In genomic region chr5:66069470-66070144, GRCm38 (mm10) we compare ENCODE assay signal across 8 mouse cellular contexts.
DNase-seq lines count a peak whose midpoint lies in the region; ATAC-seq and TF ChIP-seq lines count a peak whose summit lies in the region.

No protein-coding gene starts in this region.

- no peaks in the 10 kb centered on the region; a peak in 1 of 4 replicates for H3K27me3 ChIP-seq in MEL (ENCODE audit: control insufficient read depth in 1 of 2, insufficient read depth in 2 of 2, low read length in 2 of 2)
- H3K27me3 ChIP-seq in embryonic facial prominence, embryonic 15.5 days = no peaks in the 10 kb centered on the region
- no peaks in the 10 kb centered on the region for H3K27me3 ChIP-seq in hindbrain, embryonic 11.5 days (ENCODE audit: control insufficient read depth, insufficient read depth, low read length)
- H3K27me3 ChIP-seq in limb, embryonic 14.5 days (ENCODE audit: control insufficient read depth, insufficient read depth, low read length) = no peaks in the 10 kb centered on the region
- peaks cover 5% of the 10 kb centered on the region; the same call in 1 of the 2 replicates for H3K27me3 ChIP-seq in midbrain, embryonic 13.5 days
- no peaks in the 10 kb centered on the region for H3K27me3 ChIP-seq in stomach, embryonic 15.5 days (replicated peaks)

- peak in 1 of 2 experiments; percentile 65; a peak in 3 of 4 replicates for TF ChIP-seq POLR2A in MEL (IDR thresholded peaks at IDR 0.05; ENCODE audit: control insufficient read depth in 1 of 2, insufficient read depth in 1 of 2, low read depth in 1 of 2, low read length in 2 of 2, poor library complexity in 1 of 2)
- no peak for TF ChIP-seq POLR2A in limb, embryonic 14.5 days (IDR thresholded peaks at IDR 0.05; ENCODE audit: borderline replicate concordance, extremely low read depth, insufficient read depth, insufficient read length)

- TF ChIP-seq EP300 in MEL (IDR thresholded peaks at IDR 0.05; ENCODE audit: low read depth in 1 of 2, low read length in 2 of 2) = no peak

- no peak for TF ChIP-seq RAD21 in MEL (IDR thresholded peaks at IDR 0.05; ENCODE audit: low read depth, low read length)

- DNase-seq in 3T3-L1 (ENCODE audit: low read depth, low spot score) = peak; percentile 66
- peak; percentile 92 for DNase-seq in MEL (ENCODE audit: low read depth, low spot score)
- DNase-seq in hindbrain, embryonic 11.5 days (ENCODE audit: low spot score) = peak; percentile 57
- DNase-seq in limb, embryonic 14.5 days (ENCODE audit: low spot score) = peak; percentile 69
- no peak for DNase-seq in layer of hippocampus, adult 18-20 months (ENCODE audit: low spot score in 2 of 2)

- peak overlapping the region; percentile 75 for H3K9ac ChIP-seq in MEL (ENCODE audit: control insufficient read depth, low read depth, low read length, poor library complexity, severe bottlenecking)
- H3K9ac ChIP-seq in embryonic facial prominence, embryonic 15.5 days = no peak overlapping the region
- peak overlapping the region; percentile 34 for H3K9ac ChIP-seq in hindbrain, embryonic 11.5 days (ENCODE audit: low read depth, low read length)
- H3K9ac ChIP-seq in limb, embryonic 14.5 days (ENCODE audit: low read depth, low read length, severe bottlenecking) = peak overlapping the region; percentile 49; the same call in 1 of the 2 replicates
- H3K9ac ChIP-seq in midbrain, embryonic 13.5 days (replicated peaks) = peak overlapping the region; percentile 29; the same call in 1 of the 2 replicates
- H3K9ac ChIP-seq in stomach, embryonic 15.5 days = no peak overlapping the region

- H3K4me2 ChIP-seq in embryonic facial prominence, embryonic 15.5 days (replicated peaks) = peak overlapping the region; percentile 83
- peak overlapping the region; percentile 54 for H3K4me2 ChIP-seq in hindbrain, embryonic 11.5 days (replicated peaks; ENCODE audit: low read depth, low read length)
- peak overlapping the region; percentile 74 for H3K4me2 ChIP-seq in limb, embryonic 14.5 days (replicated peaks; ENCODE audit: low read depth, low read length, severe bottlenecking)
- peak overlapping the region; percentile 63 for H3K4me2 ChIP-seq in midbrain, embryonic 13.5 days (replicated peaks)
- peak overlapping the region; percentile 85 for H3K4me2 ChIP-seq in stomach, embryonic 15.5 days

- peaks cover 7 to 22% of the 10 kb centered on the region in 2 experiments for H3K4me1 ChIP-seq in MEL (ENCODE audit: control insufficient read depth in 1 of 2, insufficient read depth in 2 of 2, low read length in 2 of 2)
- H3K4me1 ChIP-seq in embryonic facial prominence, embryonic 15.5 days = peaks cover 9% of the 10 kb centered on the region; the same call in 1 of the 2 replicates
- H3K4me1 ChIP-seq in hindbrain, embryonic 11.5 days (replicated peaks; ENCODE audit: control insufficient read depth, insufficient read depth, low read length) = no peaks in the 10 kb centered on the region
- no peaks in the 10 kb centered on the region for H3K4me1 ChIP-seq in limb, embryonic 14.5 days (ENCODE audit: control insufficient read depth, insufficient read depth, low read length)
- H3K4me1 ChIP-seq in midbrain, embryonic 13.5 days (replicated peaks) = peaks cover 15% of the 10 kb centered on the region
- H3K4me1 ChIP-seq in stomach, embryonic 15.5 days = peaks cover 16% of the 10 kb centered on the region

- H3K36me3 ChIP-seq in MEL (ENCODE audit: control insufficient read depth in 1 of 2, insufficient read depth in 2 of 2, low read length in 2 of 2) = peaks cover 0 to 13% of the 10 kb centered on the region in 2 experiments; a peak in 2 of 4 replicates
- H3K36me3 ChIP-seq in embryonic facial prominence, embryonic 15.5 days = no peaks in the 10 kb centered on the region
- no peaks in the 10 kb centered on the region for H3K36me3 ChIP-seq in hindbrain, embryonic 11.5 days (ENCODE audit: control insufficient read depth, insufficient read depth, low read length)
- H3K36me3 ChIP-seq in limb, embryonic 14.5 days (ENCODE audit: control insufficient read depth, insufficient read depth, low read length) = no peaks in the 10 kb centered on the region
- H3K36me3 ChIP-seq in midbrain, embryonic 13.5 days = no peaks in the 10 kb centered on the region
- no peaks in the 10 kb centered on the region for H3K36me3 ChIP-seq in stomach, embryonic 15.5 days

- H3K4me3 ChIP-seq in MEL (ENCODE audit: control insufficient read depth in 1 of 2, insufficient read depth in 1 of 2, low read depth in 2 of 2, low read length in 2 of 2) = peak overlapping the region; percentile 85 to 86
- H3K4me3 ChIP-seq in embryonic facial prominence, embryonic 15.5 days (replicated peaks) = peak overlapping the region; percentile 47
- H3K4me3 ChIP-seq in hindbrain, embryonic 11.5 days (ENCODE audit: low read depth, low read length) = peak overlapping the region; percentile 27
- peak overlapping the region; percentile 38 for H3K4me3 ChIP-seq in limb, embryonic 14.5 days (replicated peaks; ENCODE audit: low read length)
- H3K4me3 ChIP-seq in midbrain, embryonic 13.5 days (replicated peaks) = peak overlapping the region; percentile 36
- H3K4me3 ChIP-seq in stomach, embryonic 15.5 days (replicated peaks) = peak overlapping the region; percentile 45

- H3K79me2 ChIP-seq in MEL (ENCODE audit: control insufficient read depth, insufficient read depth, low read length, poor library complexity) = no peaks in the 10 kb centered on the region

- ATAC-seq in embryonic facial prominence, embryonic 15.5 days (ENCODE audit: insufficient number of reproducible peaks, low FRiP score, low TSS enrichment, low read depth) = peak; percentile 78
- no peak; the same call in 1 of the 2 replicates for ATAC-seq in hindbrain, embryonic 11.5 days (ENCODE audit: low FRiP score)
- peak; percentile 78 for ATAC-seq in limb, embryonic 14.5 days (ENCODE audit: low FRiP score, low read depth)
- 0 out of 2 replicates have a peak, but pooled peaks have one; percentile 24 for ATAC-seq in midbrain, embryonic 13.5 days
- ATAC-seq in stomach, embryonic 15.5 days (ENCODE audit: insufficient read depth, low FRiP score, low read depth) = peak; percentile 92

- no peak for TF ChIP-seq CTCF in MEL (IDR thresholded peaks at IDR 0.05 in 2 of 3, conservative IDR thresholded peaks at IDR 0.05 in 1 of 3; ENCODE audit: control insufficient read depth in 1 of 3, insufficient read depth in 1 of 3, low read depth in 2 of 3, low read length in 3 of 3, poor library complexity in 1 of 3, severe bottlenecking in 1 of 3)

- 2% methylated on average over 27 of the region's 27 CpGs for WGBS in embryonic facial prominence, embryonic 15.5 days
- 9% methylated on average over 27 of the region's 27 CpGs for WGBS in hindbrain, embryonic 11.5 days
- 2% methylated on average over 27 of the region's 27 CpGs for WGBS in limb, embryonic 14.5 days
- WGBS in midbrain, embryonic 13.5 days = 4% methylated on average over 27 of the region's 27 CpGs
- 2% methylated on average over 27 of the region's 27 CpGs for WGBS in stomach, embryonic 15.5 days

- H3K9me3 ChIP-seq in MEL (replicated peaks; ENCODE audit: insufficient read depth, low read length) = no peaks in the 10 kb centered on the region
- H3K9me3 ChIP-seq in embryonic facial prominence, embryonic 15.5 days (replicated peaks) = no peaks in the 10 kb centered on the region
- no peaks in the 10 kb centered on the region for H3K9me3 ChIP-seq in hindbrain, embryonic 11.5 days (ENCODE audit: control insufficient read depth, low read length)
- no peaks in the 10 kb centered on the region for H3K9me3 ChIP-seq in limb, embryonic 14.5 days (ENCODE audit: control insufficient read depth, low read length)
- H3K9me3 ChIP-seq in midbrain, embryonic 13.5 days = no peaks in the 10 kb centered on the region
- no peaks in the 10 kb centered on the region for H3K9me3 ChIP-seq in stomach, embryonic 15.5 days

- H3K27ac ChIP-seq in MEL (ENCODE audit: control insufficient read depth, low read depth, low read length) = no peak overlapping the region; the same call in 1 of the 2 replicates
- no peak overlapping the region for H3K27ac ChIP-seq in embryonic facial prominence, embryonic 15.5 days (replicated peaks)
- H3K27ac ChIP-seq in hindbrain, embryonic 11.5 days (ENCODE audit: low read depth, low read length) = no peak overlapping the region
- no peak overlapping the region for H3K27ac ChIP-seq in limb, embryonic 14.5 days (replicated peaks; ENCODE audit: low read depth, low read length)
- H3K27ac ChIP-seq in midbrain, embryonic 13.5 days = no peak overlapping the region
- H3K27ac ChIP-seq in stomach, embryonic 15.5 days = peak overlapping the region; percentile 81

TF ChIP-seq in MEL, 35 proteins besides CTCF, POLR2A, EP300 and RAD21:
- TF ChIP-seq KAT2A (conservative IDR thresholded peaks at IDR 0.05; ENCODE audit: low read depth, low read length) = no peak
- peak; percentile 50; the same call in 1 of the 2 replicates for TF ChIP-seq SIN3A (IDR thresholded peaks at IDR 0.05; ENCODE audit: low read length)
- no peak for TF ChIP-seq SMC3 (IDR thresholded peaks at IDR 0.05; ENCODE audit: low read depth, low read length)
- peak; percentile 50; the same call in 1 of the 2 replicates for TF ChIP-seq HCFC1 (IDR thresholded peaks at IDR 0.05; ENCODE audit: low read depth, low read length)
- TF ChIP-seq NELFE (IDR thresholded peaks at IDR 0.05; ENCODE audit: low read depth, low read length) = peak; percentile 53
- TF ChIP-seq ETS1 (IDR thresholded peaks at IDR 0.05; ENCODE audit: low read depth, low read length) = 0 out of 2 replicates have a peak, but pooled peaks have one; percentile 2
- no peak for TF ChIP-seq ZKSCAN1 (IDR thresholded peaks at IDR 0.05; ENCODE audit: low read depth, low read length)
- peak; percentile 58; the same call in 1 of the 2 replicates for TF ChIP-seq ELF1 (IDR thresholded peaks at IDR 0.05; ENCODE audit: low read depth, low read length)
- peak; percentile 27; the same call in 1 of the 2 replicates for TF ChIP-seq ZMIZ1 (IDR thresholded peaks at IDR 0.05; ENCODE audit: low read depth, low read length)
- no peak for TF ChIP-seq JUND (IDR thresholded peaks at IDR 0.05; ENCODE audit: low read depth, low read length)
- 0 out of 2 replicates have a peak, but pooled peaks have one; percentile 14 for TF ChIP-seq TBP (IDR thresholded peaks at IDR 0.05; ENCODE audit: low read depth, low read length)
- TF ChIP-seq MXI1 (IDR thresholded peaks at IDR 0.05; ENCODE audit: low read depth, low read length) = 0 out of 2 replicates have a peak, but pooled peaks have one; percentile 45

Comparison
In these comparisons a context has a peak if more than half of its experiments do, and no peak if none do; other contexts are left out.
1. DNase-seq: peak in 3T3-L1 (single experiment), MEL (single experiment), hindbrain, embryonic 11.5 days (single experiment) and limb, embryonic 14.5 days (single experiment); none in layer of hippocampus, adult 18-20 months (0 of 2).
2. H3K4me3 ChIP-seq: peak in every context shown above with its lines; median percentile 86 in MEL; 47 in embryonic facial prominence, embryonic 15.5 days; 45 in stomach, embryonic 15.5 days; 38 in limb, embryonic 14.5 days; 36 in midbrain, embryonic 13.5 days; 27 in hindbrain, embryonic 11.5 days.
3. H3K9ac ChIP-seq: peak in MEL (single experiment), hindbrain, embryonic 11.5 days (single experiment), limb, embryonic 14.5 days (single experiment) and midbrain, embryonic 13.5 days (single experiment); none in embryonic facial prominence, embryonic 15.5 days (single experiment) and stomach, embryonic 15.5 days (single experiment).
4. Peak in every context shown above with its lines, with median percentiles within 50 percentile points of each other: H3K4me2 ChIP-seq.